Mouse (Mus musculus): ENCODE measurements around the gene Med16.

GRCm38 (mm10) chr10:79854801-79855541, 53.8 kb downstream of the Med16 start:
- TF ChIP-seq ZNF384 (IDR thresholded peaks at IDR 0.05; ENCODE audit: low read depth, low read length) = no peak
- peak; percentile 47; the same call in 1 of the 2 replicates for TF ChIP-seq HCFC1 (IDR thresholded peaks at IDR 0.05; ENCODE audit: borderline replicate concordance, insufficient read depth, low read length)
